Mouse (Mus musculus): ENCODE measurements around the gene Cytip. TPM values are rescaled to one million over a fixed set of nuclear protein-coding genes. Genes with fewer than 3 reads are reported as not detected.

Cytip gene
- polyA plus RNA-seq (2012; rRNA removed) (0.75 and 1.4 TPM in 2 replicates), polyA plus RNA-seq (2014; fragmentation: Nextera tagmentation; extraction: Ambion mirVana) (1.8 and 2.7 TPM in 2 replicates)

GRCm38 (mm10) chr2:58195346-58195745, at the start of gene Cytip:
Cytip (minus strand) TSS chr2:58195532.
- ATAC-seq (ENCODE audit: insufficient read depth) = no peak
- Histone ChIP-seq H3K36me3 (replicated peaks; ENCODE audit: control insufficient read depth, insufficient read depth, low read depth) (no peaks in the 10 kb centered on the region), H3K9ac (replicated peaks) (no peak within 1 kb of the TSS), H3K4me3 (ENCODE audit: insufficient read depth in 1 of 2, low read depth in 2 of 2, low read length in 2 of 2) (no peak within 1 kb of the TSS), H3K27ac (no peak within 1 kb of the TSS), H3K4me2 (ENCODE audit: low read depth) (no peak within 1 kb of the TSS), H3K4me1 (replicated peaks; ENCODE audit: control insufficient read depth in 2 of 2, insufficient read depth in 2 of 2, low read length in 1 of 2) (no peaks in the 10 kb centered on the region), H3K9me3 (ENCODE audit: control insufficient read depth, low read length) (no peaks in the 10 kb centered on the region), H3K27me3 (ENCODE audit: control insufficient read depth, insufficient read depth, low read length) (no peaks in the 10 kb centered on the region)
- no peak for DNase-seq (ENCODE audit: low read depth in 3 of 3, low spot score in 3 of 3)
- 63% methylated on average over 4 of the region's 4 CpGs for WGBS (ENCODE audit: insufficient replicate concordance)
- TF ChIP-seq EP300 (IDR thresholded peaks at IDR 0.05; ENCODE audit: low read depth) (no peak), CTCF (IDR thresholded peaks at IDR 0.05; ENCODE audit: low read depth) (no peak)

- DNase-seq (ENCODE audit: low read depth in 3 of 3, low spot score in 3 of 3) (no peak), ATAC-seq (ENCODE audit: insufficient read depth) (no peak)
- 66% methylated on average over 4 of the region's 4 CpGs for WGBS (ENCODE audit: insufficient replicate concordance)
- H3K4me2 ChIP-seq (ENCODE audit: low read depth) = no peak overlapping the region
- no peak overlapping the region for H3K9ac ChIP-seq (replicated peaks)
- no peak overlapping the region for H3K4me3 ChIP-seq (ENCODE audit: insufficient read depth in 1 of 2, low read depth in 2 of 2, low read length in 2 of 2)
- H3K36me3 ChIP-seq (replicated peaks; ENCODE audit: control insufficient read depth, insufficient read depth, low read depth) = no peaks in the 10 kb centered on the region
- TF ChIP-seq EP300 (IDR thresholded peaks at IDR 0.05; ENCODE audit: low read depth) (no peak), CTCF (IDR thresholded peaks at IDR 0.05; ENCODE audit: low read depth) (no peak)
- no peaks in the 10 kb centered on the region for H3K27me3 ChIP-seq (ENCODE audit: control insufficient read depth, insufficient read depth, low read length)
- no peak overlapping the region for H3K27ac ChIP-seq
- H3K9me3 ChIP-seq (ENCODE audit: control insufficient read depth, low read length) = no peaks in the 10 kb centered on the region
- no peaks in the 10 kb centered on the region for H3K4me1 ChIP-seq (replicated peaks; ENCODE audit: control insufficient read depth in 2 of 2, insufficient read depth in 2 of 2, low read length in 1 of 2)
Measured at GRCm38 (mm10) chr2:58240639-58241038, 45.3 kb upstream of the Cytip start.

- no peaks in the 10 kb centered on the region for H3K4me1 ChIP-seq (replicated peaks; ENCODE audit: control insufficient read depth in 2 of 2, insufficient read depth in 2 of 2, low read length in 1 of 2)
- no peaks in the 10 kb centered on the region for H3K27me3 ChIP-seq (ENCODE audit: control insufficient read depth, insufficient read depth, low read length)
- H3K9ac ChIP-seq (replicated peaks) = no peak overlapping the region
- no peak for DNase-seq (ENCODE audit: low read depth in 3 of 3, low spot score in 3 of 3)
- no peaks in the 10 kb centered on the region for H3K9me3 ChIP-seq (ENCODE audit: control insufficient read depth, low read length)
- 60% methylated on average over 2 of the region's 2 CpGs for WGBS (ENCODE audit: insufficient replicate concordance)
- no peak overlapping the region for H3K4me3 ChIP-seq (ENCODE audit: insufficient read depth in 1 of 2, low read depth in 2 of 2, low read length in 2 of 2)
- ATAC-seq (ENCODE audit: insufficient read depth) = no peak
- H3K36me3 ChIP-seq (replicated peaks; ENCODE audit: control insufficient read depth, insufficient read depth, low read depth) = no peaks in the 10 kb centered on the region
- no peak for TF ChIP-seq CTCF (IDR thresholded peaks at IDR 0.05; ENCODE audit: low read depth)
- TF ChIP-seq EP300 (IDR thresholded peaks at IDR 0.05; ENCODE audit: low read depth) = no peak
- no peak overlapping the region for H3K27ac ChIP-seq
- no peak overlapping the region for H3K4me2 ChIP-seq (ENCODE audit: low read depth)
Measured at GRCm38 (mm10) chr2:58237487-58237886, 42.2 kb upstream of the Cytip start.

- ATAC-seq (ENCODE audit: insufficient read depth) (no peak), DNase-seq (ENCODE audit: low read depth in 3 of 3, low spot score in 3 of 3) (no peak)
- H3K36me3 ChIP-seq (replicated peaks; ENCODE audit: control insufficient read depth, insufficient read depth, low read depth) = no peaks in the 10 kb centered on the region
- WGBS (ENCODE audit: insufficient replicate concordance) = 54% methylated on average over 6 of the region's 6 CpGs
- H3K4me2 ChIP-seq (ENCODE audit: low read depth) = no peak overlapping the region
- TF ChIP-seq EP300 (IDR thresholded peaks at IDR 0.05; ENCODE audit: low read depth) (no peak), CTCF (IDR thresholded peaks at IDR 0.05; ENCODE audit: low read depth) (peak; percentile 59)
- H3K9ac ChIP-seq (replicated peaks) = no peak overlapping the region
- H3K4me1 ChIP-seq (replicated peaks; ENCODE audit: control insufficient read depth in 2 of 2, insufficient read depth in 2 of 2, low read length in 1 of 2) = no peaks in the 10 kb centered on the region
- H3K27me3 ChIP-seq (ENCODE audit: control insufficient read depth, insufficient read depth, low read length) = no peaks in the 10 kb centered on the region
- H3K9me3 ChIP-seq (ENCODE audit: control insufficient read depth, low read length) = no peaks in the 10 kb centered on the region
- no peak overlapping the region for H3K27ac ChIP-seq
- H3K4me3 ChIP-seq (ENCODE audit: insufficient read depth in 1 of 2, low read depth in 2 of 2, low read length in 2 of 2) = no peak overlapping the region
Measured at GRCm38 (mm10) chr2:58199442-58199841, 4.1 kb upstream of the Cytip start.

GRCm38 (mm10) chr2:58196880-58197279, 1.5 kb upstream of the Cytip start:
- H3K27me3 ChIP-seq (ENCODE audit: control insufficient read depth, insufficient read depth, low read length) = no peaks in the 10 kb centered on the region
- TF ChIP-seq EP300 (IDR thresholded peaks at IDR 0.05; ENCODE audit: low read depth) (no peak), CTCF (IDR thresholded peaks at IDR 0.05; ENCODE audit: low read depth) (no peak)
- WGBS (ENCODE audit: insufficient replicate concordance) = 17% methylated on average over 1 of the region's 1 CpGs
- DNase-seq (ENCODE audit: low read depth in 3 of 3, low spot score in 3 of 3) (no peak), ATAC-seq (ENCODE audit: insufficient read depth) (no peak)
- H3K27ac ChIP-seq = no peak overlapping the region
- no peak overlapping the region for H3K9ac ChIP-seq (replicated peaks)
- no peaks in the 10 kb centered on the region for H3K9me3 ChIP-seq (ENCODE audit: control insufficient read depth, low read length)
- no peak overlapping the region for H3K4me2 ChIP-seq (ENCODE audit: low read depth)
- no peaks in the 10 kb centered on the region for H3K36me3 ChIP-seq (replicated peaks; ENCODE audit: control insufficient read depth, insufficient read depth, low read depth)
- H3K4me1 ChIP-seq (replicated peaks; ENCODE audit: control insufficient read depth in 2 of 2, insufficient read depth in 2 of 2, low read length in 1 of 2) = no peaks in the 10 kb centered on the region
- H3K4me3 ChIP-seq (ENCODE audit: insufficient read depth in 1 of 2, low read depth in 2 of 2, low read length in 2 of 2) = no peak overlapping the region

Measured in liver, embryonic 14.5 days (tissue).